Mouse (Mus musculus) naive thymus-derived CD4-positive, alpha-beta T cell, adult 5 months (primary cell): ENCODE results near the gene Gm8677. TPM values are rescaled to one million over a fixed set of nuclear protein-coding genes. Genes with fewer than 3 reads are reported as not detected.

Source experiments
- polyA plus RNA-seq: library from polyadenylated mRNA; unstranded; fragments of 100-300 nt; shearing (Covaris generic); gene quantifications from one replicate; pipeline ENCODE4 v1.2.1, GENCODE M21; 2017

The Gm8677 gene
- not detected for polyA plus RNA-seq

GRCm38 (mm10) chr7:22534787-22535186 lies at the start of gene Gm8677:
TSS of gene Gm8677 (minus strand) at chr7:22534887.

GRCm38 (mm10) chr7:22565243-22565642 lies 30.6 kb upstream of the Gm8677 start, which contains the start of gene Gm4201:
TSS of gene Gm4201 (minus strand) at chr7:22565343.

GRCm38 (mm10) chr7:22522667-22523066 lies 12.0 kb downstream of the Gm8677 start, which contains the start of gene Vmn1r152:
TSS of gene Vmn1r152 (plus strand) at chr7:22522967.

DNA sequence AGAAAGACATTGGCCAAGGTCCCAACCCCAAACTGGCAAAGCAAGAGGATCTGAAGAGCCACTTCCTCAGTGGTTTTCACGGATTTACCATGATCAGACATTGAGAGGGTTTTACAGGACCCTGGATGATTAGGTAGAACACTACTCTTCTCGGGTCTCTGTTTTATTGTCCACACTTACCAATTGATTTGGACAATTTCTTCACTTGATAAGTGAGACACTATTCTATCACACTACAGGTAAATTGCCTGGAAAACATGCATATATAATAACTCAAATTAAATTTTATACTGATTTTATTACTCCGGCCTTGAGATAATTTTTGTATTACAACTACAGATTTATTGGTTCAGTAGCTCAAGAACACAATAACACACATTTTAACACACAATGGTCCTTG lies 35.1 kb downstream of the Gm8677 start, which contains the start of gene Vmn1r151:
Gene Vmn1r151 (minus strand): TSS at position 101 of the 400 bp plus-strand sequence.

Other genes with a start within 250 kb of the Gm8677 start
- not detected for gene Gm4187, start 205.2 kb downstream of the Gm8677 start, polyA plus RNA-seq
- gene Gm8660, start 163.8 kb downstream of the Gm8677 start, polyA plus RNA-seq, result not detected
- not detected for gene Vmn1r148, start 121.3 kb downstream of the Gm8677 start, polyA plus RNA-seq
- not detected for gene Vmn1r149, start 96.7 kb downstream of the Gm8677 start, polyA plus RNA-seq
- gene Gm10665, start 70.8 kb downstream of the Gm8677 start, polyA plus RNA-seq, result not detected
- not detected for gene Vmn1r151, start 35.2 kb downstream of the Gm8677 start, polyA plus RNA-seq
- not detected for gene Vmn1r152, start 11.9 kb downstream of the Gm8677 start, polyA plus RNA-seq
- gene Gm4201, start 30.5 kb upstream of the Gm8677 start, polyA plus RNA-seq, result not detected
- 0.24 TPM for gene Gm4565, start 53.2 kb upstream of the Gm8677 start, polyA plus RNA-seq
- gene Vmn1r155, start 123.1 kb upstream of the Gm8677 start, polyA plus RNA-seq, result not detected
- not detected for gene Gm8693, start 157.4 kb upstream of the Gm8677 start, polyA plus RNA-seq
- not detected for gene Gm4567, start 184.8 kb upstream of the Gm8677 start, polyA plus RNA-seq
- gene Vmn1r157, start 226.8 kb upstream of the Gm8677 start, polyA plus RNA-seq, result not detected